Mouse (Mus musculus): ENCODE data around the gene Catsperg1.

- TF ChIP-seq ZKSCAN1 (IDR thresholded peaks at IDR 0.05; ENCODE audit: borderline replicate concordance, low read depth, low read length) (no peak), BHLHE40 (IDR thresholded peaks at IDR 0.05; ENCODE audit: low read depth, low read length) (no peak), MAX (IDR thresholded peaks at IDR 0.05; ENCODE audit: low read length) (no peak), CHD1 (IDR thresholded peaks at IDR 0.05; ENCODE audit: low read depth, low read length) (no peak), ELF1 (IDR thresholded peaks at IDR 0.05; ENCODE audit: low read depth, low read length) (no peak), CTCF (conservative IDR thresholded peaks at IDR 0.05 in 1 of 2, IDR thresholded peaks at IDR 0.05 in 1 of 2; ENCODE audit: low read depth in 2 of 2, low read length in 2 of 2) (no peak), E2F4 (IDR thresholded peaks at IDR 0.05; ENCODE audit: insufficient replicate concordance, low read depth, low read length) (no peak), MAZ (IDR thresholded peaks at IDR 0.05; ENCODE audit: low read depth, low read length) (no peak), CHD2 (IDR thresholded peaks at IDR 0.05; ENCODE audit: low read length) (no peak), UBTF (IDR thresholded peaks at IDR 0.05; ENCODE audit: low read depth, low read length) (no peak), EP300 (IDR thresholded peaks at IDR 0.05; ENCODE audit: low read length) (no peak), POLR2A (IDR thresholded peaks at IDR 0.05; ENCODE audit: low read depth, low read length) (no peak)
Observed at GRCm38 (mm10) chr7:29172390-29173016, 41.3 kb downstream of the Catsperg1 start.

Data from CH12.LX (cell line).